Mouse (Mus musculus): ENCODE measurements at regions not wholly inside any gene's neighbourhood (a gene's known extent, or its start where the extent isn't known, plus 50 kb on each side); places are given as distances from the start of the nearest gene placed in this dataset.

DNA sequence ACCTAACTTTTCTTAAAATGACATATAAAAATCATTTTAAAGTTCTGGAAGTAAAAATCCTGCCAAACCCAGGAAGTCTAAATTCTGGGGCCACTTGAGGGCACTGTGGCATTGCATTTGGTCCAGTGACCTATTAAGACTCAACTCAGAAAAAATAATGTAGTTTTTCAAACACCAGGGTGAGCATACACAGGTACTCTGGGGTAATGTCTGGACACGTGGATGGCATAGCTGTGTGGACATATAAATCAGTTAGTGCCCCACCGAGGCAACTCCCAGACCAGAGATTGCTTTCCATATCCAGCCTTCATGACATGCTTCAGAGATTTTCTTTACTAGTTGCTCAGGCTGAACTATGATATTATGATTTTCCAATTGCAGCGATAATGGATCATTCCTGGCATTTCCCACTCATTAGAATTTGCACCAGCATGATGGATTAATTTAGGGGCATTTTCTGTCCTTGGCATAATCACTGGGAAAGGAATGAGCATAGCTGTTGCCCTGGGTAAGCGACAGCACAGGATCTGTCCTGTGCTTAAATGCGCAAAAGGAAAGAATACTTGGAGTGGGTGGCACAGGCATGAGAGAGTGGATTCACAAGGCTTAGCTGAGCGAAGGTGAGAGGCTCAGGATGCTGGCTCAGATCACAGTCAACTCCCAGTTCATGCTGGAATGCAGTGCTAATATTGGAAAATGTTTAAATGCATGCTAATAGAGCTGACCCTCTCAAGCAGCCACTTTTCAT, 1526.6 kb upstream of the Cdh8 start:
- DNase-seq (ENCODE audit: low read depth, low spot score) = peak; percentile 26

DNA sequence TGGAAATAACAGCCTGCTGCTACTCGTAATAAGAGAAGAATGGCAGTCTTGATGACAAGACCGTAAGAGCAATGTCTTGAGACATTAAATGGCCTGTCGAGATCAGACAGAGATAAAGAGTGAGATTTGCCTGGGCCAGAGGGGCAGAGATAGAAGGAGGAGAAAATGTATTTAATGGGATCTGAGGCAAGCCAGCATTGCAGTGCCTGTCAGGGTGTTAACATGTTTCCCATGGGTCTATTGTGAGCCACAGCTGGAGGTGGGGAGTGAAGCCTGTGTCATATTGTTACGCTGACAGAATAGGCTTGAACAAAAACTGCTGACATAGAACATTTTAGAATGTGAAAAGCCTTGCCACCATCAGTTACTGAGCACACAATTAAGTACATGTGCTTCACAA, 1523.3 kb upstream of the Cdh8 start:
- DNase-seq (ENCODE audit: low read depth, low spot score) = no peak

DNA sequence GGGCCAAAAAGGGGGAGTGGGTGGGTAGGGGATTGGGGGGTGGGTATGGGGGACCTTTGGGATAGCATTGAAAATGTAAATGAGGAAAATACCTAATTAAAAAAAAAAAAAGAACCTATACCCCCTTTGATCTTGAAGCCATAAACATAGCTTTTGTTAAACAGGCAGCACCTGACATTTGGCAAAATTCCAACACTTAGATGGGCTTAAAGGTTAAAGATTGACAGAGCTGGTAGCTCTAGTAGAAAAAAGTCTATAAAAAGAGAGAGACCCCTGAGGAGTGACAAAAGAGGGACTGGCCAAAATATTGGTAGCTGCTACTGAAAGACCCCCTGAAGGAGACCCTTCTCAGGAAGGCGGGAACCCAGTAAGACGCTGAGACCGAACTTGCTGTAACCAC, 1474.0 kb upstream of the Cdh8 start:
- no peak for DNase-seq (ENCODE audit: low read depth, low spot score)

DNA sequence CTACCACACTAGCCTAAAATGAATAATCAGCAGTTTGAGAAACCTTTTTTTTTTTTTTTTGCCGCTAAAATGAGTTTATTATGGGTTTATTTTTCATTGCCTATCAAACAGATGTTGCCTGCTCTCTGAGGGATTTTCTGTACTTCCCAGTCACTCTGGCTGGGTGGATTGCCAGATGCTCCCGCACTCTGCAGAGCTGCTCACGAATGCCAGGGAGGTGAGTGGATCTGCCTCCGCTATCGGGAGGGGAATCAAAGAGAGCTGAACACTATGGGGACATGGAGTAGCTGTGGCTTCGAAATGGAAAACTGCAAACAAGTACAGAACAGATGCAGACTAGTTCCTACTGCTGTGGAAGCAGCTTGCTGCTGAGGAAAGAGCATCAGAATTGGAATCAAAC, 1449.4 kb upstream of the Cdh8 start:
- peak; percentile 3 for DNase-seq (ENCODE audit: low read depth, low spot score)

DNA sequence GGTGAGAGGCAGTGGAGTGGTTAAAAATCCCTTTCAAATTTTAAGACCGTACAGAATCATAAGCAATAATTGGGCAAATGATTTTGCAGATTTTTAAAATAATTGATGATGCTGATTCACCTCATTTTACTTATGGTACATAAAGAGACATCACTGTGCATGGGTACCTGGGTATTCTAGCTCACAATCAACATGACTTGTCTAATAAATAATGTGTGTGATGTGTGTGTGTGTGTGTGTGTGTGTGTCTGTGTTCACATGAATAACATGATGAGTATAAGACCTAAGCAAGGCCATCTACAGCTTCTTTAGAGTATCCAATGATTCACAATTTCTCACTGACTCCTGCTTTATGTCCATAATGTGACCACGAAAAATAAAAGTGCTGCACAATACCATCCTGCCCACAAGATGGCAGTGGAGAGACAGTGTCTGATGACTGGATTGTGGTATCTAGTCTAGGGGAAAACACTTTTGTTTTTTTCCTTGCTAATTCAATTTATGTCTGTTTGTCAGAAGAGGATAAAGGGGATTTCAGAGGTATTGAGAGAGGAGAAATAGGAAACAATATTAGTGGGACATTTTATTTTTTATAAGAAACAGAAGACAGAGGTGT, 1434.7 kb upstream of the Cdh8 start:
- peak; percentile 26 for DNase-seq (ENCODE audit: low read depth, low spot score)
